ENCODE assay signal across 7 mouse cellular contexts in genomic region chr16:91068969-91069368, GRCm38 (mm10). TPM values are rescaled to one million over a fixed set of nuclear protein-coding genes. Genes with fewer than 3 reads are reported as not detected.
DNase-seq lines count a peak whose midpoint lies in the region; ATAC-seq lines count a peak whose summit lies in the region.

No protein-coding gene starts in this region.

- intact Hi-C loops in left cerebral cortex, postnatal 25 days (cut with DNase I): no loop called here

- H3K27me3 ChIP-seq in forebrain, embryonic 15.5 days: no peaks in the 10 kb centered on the region
- no peaks in the 10 kb centered on the region for H3K27me3 ChIP-seq in intestine, embryonic 15.5 days (replicated peaks)

- no peak overlapping the region for H3K27ac ChIP-seq in forebrain, embryonic 15.5 days (replicated peaks)
- H3K27ac ChIP-seq in intestine, embryonic 15.5 days: no peak overlapping the region

- peak overlapping the region; percentile 21; the same call in 1 of the 2 replicates for H3K4me2 ChIP-seq in forebrain, embryonic 15.5 days (replicated peaks)
- H3K4me2 ChIP-seq in intestine, embryonic 15.5 days (replicated peaks): peak overlapping the region; percentile 33; the same call in 1 of the 2 replicates

- DNase-seq in left cerebral cortex, postnatal 25 days (ENCODE audit: low spot score in 2 of 2): peak; percentile 28 to 38
- no peak for DNase-seq in left cerebral cortex, adult 8-10 months (ENCODE audit: low spot score in 2 of 2)
- DNase-seq in right cerebral cortex, postnatal 10 days (ENCODE audit: low spot score in 2 of 2): peak; percentile 66 to 76
- no peak for DNase-seq in adipocyte (ENCODE audit: low spot score)

- no peak overlapping the region; the same call in 1 of the 2 replicates for H3K9ac ChIP-seq in forebrain, embryonic 15.5 days (replicated peaks)
- no peak overlapping the region for H3K9ac ChIP-seq in intestine, embryonic 15.5 days

- H3K9me3 ChIP-seq in forebrain, embryonic 15.5 days: no peaks in the 10 kb centered on the region
- no peaks in the 10 kb centered on the region for H3K9me3 ChIP-seq in intestine, embryonic 15.5 days

- H3K4me1 ChIP-seq in forebrain, embryonic 15.5 days: peaks cover 5% of the 10 kb centered on the region
- H3K4me1 ChIP-seq in intestine, embryonic 15.5 days (replicated peaks): 0 out of 2 replicates have a peak, but pooled peaks cover 2% of the 10 kb centered on the region

- no peak for ATAC-seq in forebrain, embryonic 15.5 days (replicated peaks)
- ATAC-seq in intestine, embryonic 15.5 days: no peak; the same call in 1 of the 2 replicates
- no peak for ATAC-seq in megakaryocyte progenitor cell, adult 5-6 weeks (replicated peaks; ENCODE audit: poor library complexity)

- H3K36me3 ChIP-seq in forebrain, embryonic 15.5 days: no peaks in the 10 kb centered on the region
- H3K36me3 ChIP-seq in intestine, embryonic 15.5 days: no peaks in the 10 kb centered on the region

- 18% methylated on average over 12 of the region's 12 CpGs for WGBS in forebrain, embryonic 15.5 days
- 25% methylated on average over 12 of the region's 12 CpGs for WGBS in intestine, embryonic 15.5 days

- H3K4me3 ChIP-seq in forebrain, embryonic 15.5 days: no peak overlapping the region
- H3K4me3 ChIP-seq in intestine, embryonic 15.5 days (replicated peaks): no peak overlapping the region

RNA-seq across cellular contexts. Expression of gene Paxbp1, which starts 24.6 kb away (rescaled TPM):
- 10 to 100 TPM; 45.1 to 57.4 TPM for total RNA-seq in left cerebral cortex, postnatal 25 days (2021)
- total RNA-seq in left cerebral cortex, adult 8-10 months (2022): 10 to 100 TPM; 49.9 to 59.7 (median 53.9) TPM
- 79.5 and 86.3 TPM in 2 replicates for polyA plus RNA-seq in forebrain, embryonic 15.5 days (2015; fragmentation: Nextera tagmentation; extraction: Ambion mirVana)
- 45.0 and 45.6 TPM in 2 replicates for polyA plus RNA-seq in intestine, embryonic 15.5 days (2015; fragmentation: Nextera tagmentation; extraction: Ambion mirVana)
- total RNA-seq in megakaryocyte progenitor cell, adult 5-6 weeks (2015): 69.4 and 95.7 TPM in 2 replicates
- 77.0 and 96.2 TPM in 2 replicates for total RNA-seq in megakaryocyte progenitor cell, adult 5-6 weeks (2017)

RNA-seq across cellular contexts. Expression of gene 4932438H23Rik, which starts 26.0 kb away (rescaled TPM):
- under 1 TPM; 0.69 to 0.89 TPM for total RNA-seq in left cerebral cortex, postnatal 25 days (2021)
- 1 to 10 TPM in 2 of 4 experiments, under 1 TPM in 2; 0.94 to 1.7 (median 1.2) TPM for total RNA-seq in left cerebral cortex, adult 8-10 months (2022)
- 0.60 and 0.89 TPM in 2 replicates for polyA plus RNA-seq in forebrain, embryonic 15.5 days (2015; fragmentation: Nextera tagmentation; extraction: Ambion mirVana)
- polyA plus RNA-seq in intestine, embryonic 15.5 days (2015; fragmentation: Nextera tagmentation; extraction: Ambion mirVana): 0.26 and 0.53 TPM in 2 replicates
- total RNA-seq in megakaryocyte progenitor cell, adult 5-6 weeks (2015): not detected in 2 replicates
- not detected in 2 replicates for total RNA-seq in megakaryocyte progenitor cell, adult 5-6 weeks (2017)

RNA-seq across cellular contexts. Expression of gene Synj1, which starts 57.9 kb away (rescaled TPM):
- total RNA-seq in left cerebral cortex, postnatal 25 days (2021): 100 to 1,000 TPM; 329 to 335 TPM
- 100 to 1,000 TPM; 312 to 360 (median 338) TPM for total RNA-seq in left cerebral cortex, adult 8-10 months (2022)
- polyA plus RNA-seq in forebrain, embryonic 15.5 days (2015; fragmentation: Nextera tagmentation; extraction: Ambion mirVana): 33.7 and 36.0 TPM in 2 replicates
- polyA plus RNA-seq in intestine, embryonic 15.5 days (2015; fragmentation: Nextera tagmentation; extraction: Ambion mirVana): 11.5 and 14.8 TPM in 2 replicates
- total RNA-seq in megakaryocyte progenitor cell, adult 5-6 weeks (2015): 38.8 and 46.3 TPM in 2 replicates
- total RNA-seq in megakaryocyte progenitor cell, adult 5-6 weeks (2017): 16.2 and 19.1 TPM in 2 replicates

Comparison
In these comparisons a context has a peak if more than half of its experiments do, and no peak if none do; other contexts are left out.
1. DNase-seq: peak in left cerebral cortex, postnatal 25 days (2 of 2) and right cerebral cortex, postnatal 10 days (2 of 2); none in left cerebral cortex, adult 8-10 months (0 of 2) and adipocyte (single experiment).
2. RNA of gene Synj1, which starts 57.9 kb away (total RNA-seq): 312 to 360 TPM in left cerebral cortex, adult 8-10 months and 329 to 335 TPM in left cerebral cortex, postnatal 25 days; 16.2 to 46.3 TPM in megakaryocyte progenitor cell, adult 5-6 weeks; every median in the first group is over 4 times any median in the second.